Mouse (Mus musculus) embryonic fibroblast, embryonic 13.5 days (primary cell): ENCODE measurements at regions not wholly inside any gene's neighbourhood (a gene's known extent, or its start where the extent isn't known, plus 50 kb on each side); places are given as distances from the start of the nearest gene placed in this dataset.
A peak's percentile ranks its signal among the peaks of the same experiment; 100 is the strongest.

Experiments
- H3K27ac ChIP-seq: 2 replicates; pipeline ENCODE4 v1.5.1; 2012; ENCODE audit warnings: low read length, control low read depth, inconsistent platforms; ENCODE audit not compliant: insufficient read depth
- H3K4me1 ChIP-seq: 2 replicates; pipeline ENCODE4 v1.6.1; 2011; ENCODE audit warnings: low read length; ENCODE audit not compliant: control insufficient read depth, insufficient read depth
- H3K4me3 ChIP-seq: 2 replicates; pipeline ENCODE4 v1.5.1; 2011; ENCODE audit warnings: mild to moderate bottlenecking, control low read depth, low read length; ENCODE audit not compliant: insufficient read depth
- CTCF ChIP-seq: IDR thresholded peaks from 2 replicates; pipeline ENCODE4 v1.5.1; 2011; ENCODE audit warnings: mild to moderate bottlenecking, control low read depth, low read length, moderate library complexity, borderline replicate concordance; ENCODE audit not compliant: insufficient read depth
- POLR2A ChIP-seq: IDR thresholded peaks from 2 replicates; pipeline ENCODE4 v1.6.1; 2011; ENCODE audit warnings: low read depth, mild to moderate bottlenecking, control low read depth, low read length, moderate library complexity

- Histone ChIP-seq H3K4me1 (peaks cover 3% of the 10 kb centered on the region; the same call in 1 of the 2 replicates), H3K4me3 (no peak overlapping the region)
Measured at GRCm38 (mm10) chr12:35319571-35319970, 215.3 kb downstream of the Ahr start.

GRCm38 (mm10) chr12:35317046-35317445 is 217.8 kb downstream of the Ahr start:
- H3K27ac ChIP-seq: peak overlapping the region; percentile 77
- TF ChIP-seq CTCF (no peak), POLR2A (no peak)
- H3K4me3 ChIP-seq: no peak overlapping the region
- H3K4me1 ChIP-seq: peaks cover 3% of the 10 kb centered on the region; the same call in 1 of the 2 replicates

More at GRCm38 (mm10) chr12:35319571-35319970, 215.3 kb downstream of the Ahr start:
- TF ChIP-seq CTCF (no peak), POLR2A (no peak)
- no peak overlapping the region for H3K27ac ChIP-seq

DNA sequence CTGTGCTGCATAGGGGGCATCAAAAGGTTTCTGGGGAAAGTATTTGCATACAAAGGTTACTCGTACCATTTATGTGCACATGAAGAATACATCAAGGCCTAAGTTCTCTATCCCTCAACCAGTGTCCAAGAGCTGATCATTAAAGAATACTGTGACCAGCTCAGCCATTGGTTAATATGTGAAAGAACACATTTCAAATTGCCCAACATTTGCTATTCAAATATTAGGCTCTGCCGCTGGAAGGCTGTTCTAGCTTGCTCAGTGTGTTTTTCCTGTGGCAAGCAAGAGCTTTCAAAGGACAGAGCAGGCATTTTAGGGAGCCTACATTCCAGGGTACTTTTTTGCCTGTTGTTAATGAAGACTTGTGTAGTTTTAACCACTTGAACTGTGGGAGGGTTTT is 220.8 kb downstream of the Ahr start:
- Histone ChIP-seq H3K4me1 (peaks cover 3% of the 10 kb centered on the region; the same call in 1 of the 2 replicates), H3K27ac (no peak overlapping the region), H3K4me3 (no peak overlapping the region)
- no peak for TF ChIP-seq CTCF
- TF ChIP-seq POLR2A: no peak

DNA sequence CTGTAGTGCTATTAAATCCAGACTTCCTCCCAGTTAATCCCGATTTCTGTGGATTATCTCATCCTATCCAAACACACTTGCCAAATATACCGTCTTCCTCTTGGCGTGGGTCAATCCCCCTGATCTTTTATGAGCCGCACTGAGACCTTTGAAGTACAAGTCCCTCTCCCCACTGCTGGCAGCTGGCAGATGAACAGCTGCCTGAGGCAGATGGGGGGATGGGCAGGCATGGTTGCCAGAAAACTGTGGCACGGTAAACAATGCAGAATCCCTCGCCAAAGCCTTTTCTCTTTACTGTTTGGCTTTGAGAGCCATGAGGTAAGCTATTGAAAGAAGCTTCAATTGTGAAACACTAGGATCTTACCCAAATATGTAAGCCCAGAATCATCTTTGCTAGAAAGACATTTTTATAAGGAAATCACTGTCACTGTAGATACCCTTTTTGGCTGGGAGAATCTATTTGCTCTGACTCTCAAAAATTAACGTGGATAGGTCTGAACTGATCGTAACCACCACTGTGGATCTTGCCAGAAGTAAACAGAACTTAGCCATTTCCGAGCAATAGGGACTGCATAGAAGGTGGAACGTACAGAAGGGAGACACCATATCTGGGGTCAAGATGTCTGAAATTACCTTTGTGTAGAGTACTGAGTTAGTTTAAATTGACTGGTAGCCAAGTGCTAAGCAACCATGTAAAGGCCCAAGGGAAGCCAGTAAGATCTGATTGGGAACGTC is 221.5 kb downstream of the Ahr start:
- Histone ChIP-seq H3K27ac (no peak overlapping the region), H3K4me1 (peaks cover 3% of the 10 kb centered on the region; the same call in 1 of the 2 replicates), H3K4me3 (no peak overlapping the region)
- TF ChIP-seq POLR2A (no peak), CTCF (no peak)

- H3K4me3 ChIP-seq: no peak overlapping the region
- TF ChIP-seq POLR2A: no peak
- H3K4me1 ChIP-seq: no peaks in the 10 kb centered on the region
- H3K27ac ChIP-seq: no peak overlapping the region
Measured at GRCm38 (mm10) chr12:35308537-35308936, 226.3 kb downstream of the Ahr start.

DNA sequence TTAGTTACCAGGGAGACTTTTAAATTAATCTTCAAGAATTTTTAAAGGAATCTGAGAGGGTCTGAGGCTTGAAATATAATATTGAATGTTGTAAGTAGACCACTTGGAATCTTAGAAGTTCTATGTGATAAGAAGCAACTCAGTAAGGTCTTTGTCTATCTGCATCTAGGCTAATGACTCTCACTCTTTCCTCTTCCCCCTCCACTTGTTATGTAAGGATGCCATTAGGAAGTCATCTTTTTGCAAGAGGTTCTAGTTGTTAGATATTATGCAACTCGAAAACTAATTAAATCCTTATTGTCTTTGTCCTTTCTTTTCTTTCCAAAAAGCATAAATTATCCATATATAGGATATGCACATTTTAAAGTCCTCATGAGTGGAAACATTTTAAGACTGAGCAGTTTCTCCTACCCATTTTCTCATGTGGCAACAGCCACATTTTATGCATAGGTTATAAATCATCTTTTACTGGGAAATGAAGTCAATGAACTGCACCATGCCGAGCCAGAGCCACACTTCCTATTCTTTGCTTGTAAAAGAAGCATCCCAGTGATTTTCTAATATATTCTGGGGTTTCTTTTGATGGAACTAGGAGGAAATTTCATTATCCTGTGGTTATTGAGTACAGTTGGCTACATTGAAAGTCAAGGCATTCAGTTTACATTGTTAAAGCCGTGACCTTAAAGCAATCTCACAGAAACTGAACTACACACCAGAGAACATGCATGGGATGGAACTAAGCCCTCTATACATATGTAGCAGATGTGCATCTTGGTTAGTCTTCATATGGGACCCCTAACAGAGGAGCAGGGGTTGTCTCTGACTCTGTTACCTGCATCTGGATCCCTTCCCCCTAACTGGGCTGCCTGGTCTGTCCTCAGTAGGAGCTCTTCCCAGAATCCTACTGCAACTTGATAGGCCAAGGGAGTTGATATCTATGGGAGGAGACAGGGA is 230.8 kb downstream of the Ahr start:
- H3K4me3 ChIP-seq: no peak overlapping the region
- H3K27ac ChIP-seq: no peak overlapping the region
- no peaks in the 10 kb centered on the region for H3K4me1 ChIP-seq
- no peak for TF ChIP-seq CTCF
- no peak for TF ChIP-seq POLR2A

GRCm38 (mm10) chr12:35303188-35303587 is 231.7 kb downstream of the Ahr start:
- TF ChIP-seq CTCF (no peak), POLR2A (no peak)
- no peak overlapping the region for H3K27ac ChIP-seq
- H3K4me3 ChIP-seq: no peak overlapping the region
- H3K4me1 ChIP-seq: no peaks in the 10 kb centered on the region

- Histone ChIP-seq H3K4me3 (no peak overlapping the region), H3K27ac (peak overlapping the region; percentile 38), H3K4me1 (peaks cover 4% of the 10 kb centered on the region; the same call in 1 of the 2 replicates)
- TF ChIP-seq CTCF: no peak
- no peak for TF ChIP-seq POLR2A
Measured at GRCm38 (mm10) chr12:35294668-35295067, 240.2 kb downstream of the Ahr start.

DNA sequence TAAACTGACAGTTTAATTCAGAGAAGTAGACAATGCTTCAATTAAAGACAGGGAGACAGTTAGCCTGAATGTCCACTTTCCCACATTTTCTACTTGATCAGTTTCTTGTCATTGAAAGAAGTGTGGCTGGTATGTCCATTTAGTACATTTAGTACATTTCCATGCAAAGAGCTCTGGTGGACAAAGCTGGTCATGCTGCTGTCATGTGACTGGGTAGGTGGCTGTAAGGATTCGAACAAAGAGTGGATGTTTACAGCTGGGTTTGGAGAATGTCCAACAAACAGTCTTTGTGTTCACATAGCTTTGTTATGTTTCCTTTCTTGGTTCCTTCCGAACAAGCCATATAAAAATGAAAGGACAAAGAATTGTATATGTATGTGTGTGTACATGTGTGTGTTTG is 241.3 kb downstream of the Ahr start:
- TF ChIP-seq CTCF (no peak), POLR2A (no peak)
- Histone ChIP-seq H3K27ac (peak overlapping the region; percentile 38), H3K4me3 (no peak overlapping the region), H3K4me1 (peaks cover 4% of the 10 kb centered on the region; the same call in 1 of the 2 replicates)

DNA sequence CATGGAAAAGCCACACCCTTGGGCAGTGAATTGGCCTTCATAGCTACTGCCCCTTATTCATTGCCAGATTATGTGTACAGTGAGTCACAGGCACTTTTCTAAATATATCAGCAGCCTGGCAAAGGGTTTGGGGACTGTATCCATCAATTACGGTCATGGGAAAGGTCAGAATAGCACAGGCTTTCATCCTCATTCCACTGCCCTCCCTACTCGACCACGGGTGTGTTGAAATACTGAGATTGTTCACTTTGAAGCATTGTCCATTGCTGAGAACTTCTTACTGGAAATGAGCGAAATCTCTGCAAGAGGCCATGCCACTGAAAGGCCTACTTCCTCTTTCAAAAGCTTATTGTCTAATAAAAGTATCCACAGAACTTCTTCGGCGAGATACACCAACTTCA is 242.9 kb downstream of the Ahr start:
- no peak for TF ChIP-seq CTCF
- TF ChIP-seq POLR2A: no peak
- Histone ChIP-seq H3K27ac (peak overlapping the region; percentile 99), H3K4me1 (peaks cover 7% of the 10 kb centered on the region; the same call in 1 of the 2 replicates), H3K4me3 (no peak overlapping the region)
